Mouse (Mus musculus) layer of hippocampus, adult 9-10 months (tissue): ENCODE measurements around the gene Vps18.

ENCODE experiments used
- DNase-seq: peaks from one replicate; pipeline ENCODE4 v3.0.0; 2022; ENCODE audit warnings: low spot score

The Vps18 gene

GRCm38 (mm10) chr2:119288270-119288882 is at the start of gene Vps18:
Vps18 (plus strand) TSS chr2:119288740.
- peak; percentile 94 for DNase-seq

DNA sequence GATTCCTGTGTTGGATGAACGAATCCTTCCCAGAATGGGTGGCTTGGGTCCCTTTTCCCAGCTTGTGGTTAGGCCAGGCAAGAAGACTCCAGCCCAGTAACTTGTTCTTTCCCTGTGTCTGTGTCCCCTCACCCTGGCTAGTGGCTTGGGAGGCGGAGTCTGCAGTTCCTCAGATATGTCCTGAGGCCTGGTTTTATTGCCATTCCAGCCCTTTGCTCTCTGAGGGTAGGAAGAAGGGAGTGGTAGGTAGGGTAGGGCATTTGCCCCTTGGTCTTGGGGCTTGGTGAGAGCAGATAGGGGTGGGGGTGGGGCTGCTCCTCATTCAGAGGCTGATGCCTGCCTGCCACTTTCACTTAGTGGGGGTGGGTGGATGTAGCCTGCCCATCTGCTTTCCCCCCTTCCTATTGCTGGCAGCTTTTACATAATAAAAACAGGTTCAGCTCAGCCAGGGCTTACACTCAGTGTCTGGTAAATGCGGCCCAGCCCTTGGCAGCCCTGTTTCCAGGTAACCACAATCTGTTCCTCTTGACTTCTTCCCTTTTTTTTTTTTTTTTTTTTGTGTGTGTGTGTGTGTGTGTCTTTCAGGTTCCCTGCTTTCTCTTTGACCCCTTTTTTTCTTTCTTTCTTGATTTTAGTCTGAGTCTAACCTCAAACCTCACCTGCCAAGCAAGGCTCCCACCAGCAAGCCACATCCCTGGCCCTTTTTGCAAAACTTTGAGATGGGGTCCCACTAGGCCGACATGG is 48.3 kb upstream of the Vps18 start:
- no peak for DNase-seq

- no peak for DNase-seq
Measured at GRCm38 (mm10) chr2:119240819-119241186, 47.7 kb upstream of the Vps18 start.

DNA sequence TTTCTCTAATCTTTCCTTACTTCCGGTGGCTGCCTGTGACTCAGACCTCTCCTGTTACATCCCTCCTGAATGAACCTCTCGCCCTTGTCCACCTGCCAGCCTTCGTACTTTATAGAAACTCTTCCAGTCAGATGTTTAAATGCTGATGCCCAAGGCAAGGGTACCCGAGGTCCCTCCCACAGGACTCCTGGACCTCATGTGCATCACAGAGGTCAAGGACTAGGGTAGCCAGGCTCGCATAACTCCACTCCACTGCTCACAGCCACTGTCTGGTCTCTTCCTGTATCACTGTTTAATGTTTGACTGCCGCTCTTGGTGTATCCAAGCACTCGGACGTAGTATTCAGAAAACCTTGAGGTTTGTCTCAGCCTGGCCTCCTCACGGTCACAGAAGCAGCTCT is 46.0 kb upstream of the Vps18 start:
- no peak for DNase-seq

DNA sequence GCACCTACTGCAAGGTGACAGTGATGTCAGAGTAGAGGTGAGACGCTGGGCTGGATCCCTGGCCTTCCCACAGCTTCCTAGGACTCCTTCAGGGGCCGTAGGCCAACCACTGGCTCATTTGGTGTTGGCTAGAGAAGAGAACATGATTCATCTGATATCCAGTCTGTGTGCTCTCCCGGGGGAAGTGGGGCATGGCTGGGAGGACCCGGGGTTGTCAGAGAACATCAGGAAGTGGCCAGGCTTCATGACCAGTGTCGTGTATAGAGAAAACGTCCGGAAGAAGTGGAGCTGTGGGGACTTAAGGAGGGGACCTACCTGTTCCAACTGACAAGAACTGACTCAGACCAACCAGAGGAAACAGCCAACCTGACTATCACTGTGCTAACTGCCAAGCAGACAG is 43.3 kb upstream of the Vps18 start:
- no peak for DNase-seq

GRCm38 (mm10) chr2:119247904-119248303 is 40.6 kb upstream of the Vps18 start:
- DNase-seq = no peak

GRCm38 (mm10) chr2:119249592-119250061 is 38.9 kb upstream of the Vps18 start:
- no peak for DNase-seq

GRCm38 (mm10) chr2:119250377-119250776 is 38.2 kb upstream of the Vps18 start:
- DNase-seq = no peak

- DNase-seq = no peak
Measured at GRCm38 (mm10) chr2:119250826-119251478, 37.6 kb upstream of the Vps18 start.

DNA sequence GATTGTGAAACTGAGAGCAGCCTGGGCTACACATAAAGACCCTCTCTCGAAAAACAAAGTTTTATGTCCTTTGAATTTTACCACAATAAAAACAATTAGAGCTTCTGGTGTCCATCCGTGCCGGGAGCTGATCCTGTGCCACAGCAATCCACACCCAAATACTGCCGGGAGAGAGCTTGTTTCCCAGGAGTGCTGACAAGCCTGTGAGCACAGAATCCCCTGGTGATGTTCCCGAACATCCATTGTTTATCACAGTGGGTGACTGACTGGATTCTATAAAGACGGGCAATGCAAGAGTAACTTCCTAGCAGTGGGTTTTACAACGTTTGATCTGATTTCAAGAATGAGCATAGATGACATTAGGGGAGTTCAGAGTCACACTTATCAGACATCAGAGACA is 33.6 kb upstream of the Vps18 start:
- DNase-seq = no peak

- no peak for DNase-seq
Measured at GRCm38 (mm10) chr2:119260518-119260917, 28.0 kb upstream of the Vps18 start.

GRCm38 (mm10) chr2:119261326-119261725 is 27.2 kb upstream of the Vps18 start:
- DNase-seq = no peak

- DNase-seq = no peak
Measured at GRCm38 (mm10) chr2:119262978-119263377, 25.6 kb upstream of the Vps18 start.

DNA sequence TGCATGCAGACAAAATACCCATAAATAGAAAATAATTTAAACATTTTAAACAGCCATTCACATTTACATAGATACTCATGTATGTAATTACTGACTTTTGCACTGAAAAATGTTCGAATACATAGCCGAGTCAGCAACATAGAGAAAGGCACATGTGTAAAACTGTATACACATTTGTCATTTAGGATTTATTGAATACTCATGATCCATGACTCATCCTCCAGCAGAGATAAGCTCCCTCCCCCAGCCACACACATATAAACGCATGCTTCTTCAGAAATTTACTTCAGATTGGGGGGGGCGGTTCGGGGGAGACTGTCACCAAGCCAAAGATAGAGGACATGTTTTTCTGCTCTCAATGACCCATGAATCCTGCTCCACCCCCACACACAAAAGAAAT is 24.7 kb upstream of the Vps18 start:
- no peak for DNase-seq

DNA sequence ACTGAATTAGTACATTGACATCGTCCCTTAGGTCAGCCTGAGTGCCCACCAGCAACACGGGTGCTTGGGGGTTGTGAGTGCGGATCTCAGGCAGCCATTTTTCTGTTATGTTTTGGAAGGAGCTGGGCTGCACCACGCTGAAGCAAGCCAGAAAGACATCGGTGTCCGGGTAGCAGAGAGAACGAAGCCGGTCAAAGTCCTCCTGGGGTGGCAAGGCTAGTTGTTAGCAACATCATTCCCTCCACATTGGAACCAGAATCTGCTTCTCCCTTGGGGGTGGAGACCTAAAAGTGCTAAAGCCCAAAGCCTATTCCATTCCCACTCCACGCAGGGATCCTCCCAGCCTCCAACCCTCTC is 18.3 kb upstream of the Vps18 start:
- no peak for DNase-seq

DNA sequence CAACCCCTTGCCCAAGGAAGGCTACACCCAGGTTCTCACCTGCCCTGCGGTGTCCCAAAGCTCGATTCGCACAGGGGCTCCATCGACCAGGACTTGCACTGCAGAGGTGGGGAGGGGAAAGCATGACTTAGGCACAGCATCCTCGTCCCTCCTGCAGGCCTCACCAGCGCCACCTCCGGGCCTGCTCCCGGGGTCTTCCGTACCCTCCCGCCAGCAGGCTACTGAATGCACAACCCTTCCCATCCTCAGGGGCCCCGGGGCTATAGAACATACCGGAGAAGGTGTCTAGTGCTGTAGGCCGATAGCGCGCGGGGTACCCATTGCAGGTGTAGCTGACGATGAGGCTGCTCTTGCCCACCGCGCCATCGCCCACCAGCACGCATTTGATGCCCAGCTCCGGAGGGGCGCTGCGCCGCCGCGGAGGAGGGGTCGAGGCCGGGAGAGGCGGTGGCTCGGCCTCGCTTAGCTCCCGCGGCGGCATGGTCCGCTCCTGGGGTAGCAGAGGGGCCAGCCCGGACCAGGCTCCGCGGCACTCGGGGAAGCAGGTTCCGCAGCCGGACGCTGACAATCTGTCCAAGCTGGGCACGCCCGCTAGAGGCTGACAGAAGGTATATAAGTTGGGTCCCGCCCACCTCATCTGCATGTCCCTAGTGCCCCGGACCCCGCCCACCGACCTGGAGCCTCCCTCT is 17.8 kb upstream of the Vps18 start, which contains the start of gene Rhov:
Rhov (minus strand) TSS at position 630 of the 689 bp plus-strand sequence.
- no peak for DNase-seq

GRCm38 (mm10) chr2:119274126-119274525 is 14.4 kb upstream of the Vps18 start:
- DNase-seq = no peak

- no peak for DNase-seq
Measured at GRCm38 (mm10) chr2:119276926-119277325, 11.6 kb upstream of the Vps18 start.

GRCm38 (mm10) chr2:119277810-119278209 is 10.7 kb upstream of the Vps18 start:
- no peak for DNase-seq

DNA sequence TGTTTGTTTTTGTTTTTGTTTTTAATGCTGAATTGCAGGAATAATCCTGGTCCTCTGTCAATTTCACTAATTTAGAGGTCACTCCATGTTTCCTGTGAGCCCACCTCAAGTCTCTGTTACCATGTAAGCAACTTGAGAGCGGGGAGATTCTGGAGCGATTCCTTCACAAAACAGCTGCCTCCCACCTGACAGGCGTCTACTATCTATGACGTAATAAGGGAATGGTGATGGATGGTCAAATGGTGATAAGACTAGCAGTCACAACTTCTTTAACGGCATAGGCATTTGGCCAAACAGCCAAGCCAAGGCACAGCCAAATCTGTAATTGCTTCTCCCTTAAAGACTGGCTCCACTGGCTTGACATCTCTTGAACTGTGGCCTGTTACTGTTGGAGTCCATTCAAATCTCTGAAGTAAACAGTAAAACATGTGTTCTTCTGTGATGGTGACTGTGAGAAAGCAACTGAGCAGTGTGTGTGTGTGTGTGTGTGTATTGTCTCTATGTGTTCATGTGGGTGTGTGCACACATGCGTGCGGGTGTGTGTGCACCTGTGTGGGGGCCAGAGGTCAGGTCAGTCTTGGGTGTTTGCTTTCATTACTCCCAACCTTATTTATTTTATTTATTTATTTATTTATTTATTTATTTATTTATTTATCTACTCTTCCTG is 6.5 kb upstream of the Vps18 start:
- no peak for DNase-seq

DNA sequence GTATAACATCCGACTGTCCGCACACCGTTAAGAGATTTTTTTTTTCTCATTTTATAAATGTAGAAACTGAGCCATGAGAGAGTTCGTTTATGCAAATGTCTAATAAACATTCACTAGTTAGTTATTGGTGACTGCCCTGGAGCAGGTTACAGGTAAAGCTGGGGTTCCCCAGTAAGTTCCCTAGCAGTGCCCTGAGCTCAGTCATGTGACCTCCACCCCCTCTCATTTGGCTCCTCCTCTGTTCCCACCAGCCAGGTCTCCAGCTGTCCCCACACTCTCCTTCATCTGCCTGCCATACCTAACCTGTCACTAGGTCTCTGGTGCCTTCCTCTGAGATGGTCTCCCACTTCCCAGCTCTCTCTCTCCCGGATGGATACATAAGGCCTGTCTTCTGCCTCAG is 1.2 kb upstream of the Vps18 start:
- no peak for DNase-seq

- no peak for DNase-seq
Measured at GRCm38 (mm10) chr2:119289014-119289416, 475 bp downstream of the Vps18 start.
